ENCODE assay signal across 13 mouse cellular contexts in the genomic region with DNA sequence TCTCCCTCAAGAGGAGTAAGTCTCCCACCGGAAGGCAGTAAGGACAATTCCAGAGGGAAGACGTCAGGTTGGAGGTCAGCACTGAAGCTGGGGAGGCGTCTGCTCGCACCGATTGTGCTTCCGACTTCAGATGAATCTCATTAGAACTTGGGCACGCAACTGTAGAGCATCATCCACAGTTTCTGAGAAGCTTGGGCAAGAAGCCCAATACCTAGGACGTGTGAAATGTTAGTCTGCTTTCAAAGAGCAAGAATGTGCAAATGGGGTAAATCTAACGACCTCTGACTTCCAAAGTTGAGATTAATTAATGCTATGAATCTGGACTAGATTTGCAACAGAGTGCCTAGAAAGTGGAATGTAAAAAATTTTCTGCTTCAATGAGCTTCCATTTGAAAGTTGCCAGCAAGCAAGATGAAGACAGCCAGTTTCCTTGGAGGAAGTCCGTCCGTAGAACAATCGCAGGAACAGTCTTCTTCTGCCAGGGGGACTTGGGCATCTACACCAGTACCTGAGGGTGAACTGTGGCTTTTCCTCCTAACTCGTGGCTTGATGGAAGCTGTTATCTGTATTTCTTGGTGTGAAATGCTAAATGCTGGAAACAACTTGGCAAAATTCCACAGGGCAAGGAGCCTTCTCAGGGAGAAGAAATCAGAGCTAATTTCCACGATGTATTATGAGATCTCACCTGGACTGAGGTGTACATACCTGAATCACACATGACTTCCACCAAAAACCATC. TPM values are rescaled to one million over a fixed set of nuclear protein-coding genes. Genes with fewer than 3 reads are reported as not detected.
DNase-seq lines count a peak whose midpoint lies in the region; ATAC-seq and TF ChIP-seq lines count a peak whose summit lies in the region.
"Had no signal": no experiment of that assay in that cellular context is flagged by ENCODE, and none has a peak within 500 bp of the region (broad histone marks: within the 10 kb centered on the region; RNA-seq: fewer than 3 reads in every experiment).

No protein-coding gene starts in this region.

- ATAC-seq in forebrain, embryonic 13.5 days = peak; percentile 70
- ATAC-seq in forebrain, embryonic 11.5 days (replicated peaks; ENCODE audit: low FRiP score) = no peak

- no peaks in the 10 kb centered on the region for H3K27me3 ChIP-seq in forebrain, embryonic 13.5 days
- H3K27me3 ChIP-seq in forebrain, embryonic 11.5 days (ENCODE audit: control insufficient read depth, insufficient read depth, low read length) = no peaks in the 10 kb centered on the region
- H3K27me3 ChIP-seq: hindbrain, embryonic 13.5 days had no signal

- H3K4me1 ChIP-seq in forebrain, embryonic 13.5 days = peaks cover 24% of the 10 kb centered on the region
- no peaks in the 10 kb centered on the region for H3K4me1 ChIP-seq in forebrain, embryonic 11.5 days (replicated peaks; ENCODE audit: control insufficient read depth, insufficient read depth, low read length)

- 32% methylated on average over 14 of the region's 14 CpGs for WGBS in forebrain, embryonic 13.5 days
- WGBS in forebrain, embryonic 11.5 days = 58% methylated on average over 14 of the region's 14 CpGs

- H3K9ac ChIP-seq in forebrain, embryonic 13.5 days = no peak overlapping the region
- no peak overlapping the region for H3K9ac ChIP-seq in forebrain, embryonic 11.5 days (ENCODE audit: low read length)
- H3K9ac ChIP-seq: hindbrain, embryonic 13.5 days had no signal

- H3K36me3 ChIP-seq in forebrain, embryonic 13.5 days (ENCODE audit: poor library complexity, severe bottlenecking) = no peaks in the 10 kb centered on the region
- no peaks in the 10 kb centered on the region for H3K36me3 ChIP-seq in forebrain, embryonic 11.5 days (ENCODE audit: control insufficient read depth, insufficient read depth, low read length)
- H3K36me3 ChIP-seq: hindbrain, embryonic 13.5 days had no signal

- no peak for DNase-seq in forebrain, embryonic 11.5 days (ENCODE audit: low spot score)
- no peak for DNase-seq in layer of hippocampus, adult 2 months (ENCODE audit: low spot score in 2 of 2)
- no peak for DNase-seq in layer of hippocampus, postnatal 36 days
- DNase-seq in brain, embryonic 18.5 days (ENCODE audit: low read depth, low spot score) = peak; percentile 36
- peak; percentile 39 for DNase-seq in kidney, postnatal 10 days
- no peak for DNase-seq in embryo, embryonic 10.5 days (ENCODE audit: low spot score)
- DNase-seq in embryo, embryonic 9.5 days (ENCODE audit: extremely low spot score) = no peak
- DNase-seq: adrenal gland, adult 8-10 months; cerebellum, adult 18-20 months; gastrocnemius, postnatal 36 days had no signal

- peak overlapping the region; percentile 57 for H3K27ac ChIP-seq in forebrain, embryonic 13.5 days
- H3K27ac ChIP-seq in forebrain, embryonic 11.5 days (ENCODE audit: low read depth, low read length) = no peak overlapping the region
- peak overlapping the region; percentile 76 for H3K27ac ChIP-seq in layer of hippocampus, adult 2 months

- H3K4me2 ChIP-seq in forebrain, embryonic 13.5 days = peak overlapping the region; percentile 4
- H3K4me2 ChIP-seq in forebrain, embryonic 11.5 days (ENCODE audit: low read depth, low read length, severe bottlenecking) = no peak overlapping the region
- H3K4me2 ChIP-seq: hindbrain, embryonic 13.5 days; liver, embryonic 11.5 days had no signal

- no peak overlapping the region for H3K4me3 ChIP-seq in forebrain, embryonic 13.5 days
- H3K4me3 ChIP-seq in forebrain, embryonic 11.5 days (ENCODE audit: low read depth, low read length) = no peak overlapping the region
- no peak overlapping the region for H3K4me3 ChIP-seq in layer of hippocampus, adult 2 months
- H3K4me3 ChIP-seq: hindbrain, embryonic 13.5 days had no signal

- no peaks in the 10 kb centered on the region for H3K9me3 ChIP-seq in forebrain, embryonic 13.5 days (replicated peaks)
- no peaks in the 10 kb centered on the region for H3K9me3 ChIP-seq in forebrain, embryonic 11.5 days (ENCODE audit: control insufficient read depth, low read length)
- H3K9me3 ChIP-seq: hindbrain, embryonic 13.5 days had no signal

- no peak for TF ChIP-seq CTCF in layer of hippocampus, adult 2 months (conservative IDR thresholded peaks at IDR 0.05)

RNA-seq across cellular contexts. Expression of gene Csf1, which starts 47.9 kb away (rescaled TPM):
- polyA plus RNA-seq in forebrain, embryonic 13.5 days (2015; fragmentation: Nextera tagmentation; extraction: Ambion mirVana) = 4.5 and 4.9 TPM in 2 replicates
- polyA plus RNA-seq in forebrain, embryonic 11.5 days (2014; fragmentation: Nextera tagmentation; extraction: Ambion mirVana) = 6.0 and 8.1 TPM in 2 replicates
- 10 to 100 TPM; 20.4 to 20.5 TPM for total RNA-seq in layer of hippocampus, adult 2 months (2021)
- 10 to 100 TPM; 19.0 to 20.1 TPM for total RNA-seq in layer of hippocampus, postnatal 36 days (2021)

Comparison
In these comparisons a context has a peak if more than half of its experiments do, and no peak if none do; other contexts are left out.
1. DNase-seq: peak in brain, embryonic 18.5 days (single experiment) and kidney, postnatal 10 days (single experiment); none in forebrain, embryonic 11.5 days (single experiment), layer of hippocampus, adult 2 months (0 of 2), layer of hippocampus, postnatal 36 days (0 of 2), embryo, embryonic 10.5 days (single experiment) and embryo, embryonic 9.5 days (single experiment).